12 mouse cellular contexts compared by ENCODE assay signal in genomic region chr8:81865664-81866063, GRCm38 (mm10).
A peak's percentile ranks its signal among the peaks of the same experiment; 100 is the strongest.
DNase-seq lines count a peak whose midpoint lies in the region; ATAC-seq lines count a peak whose summit lies in the region.
"Had no signal": no experiment of that assay in that cellular context is flagged by ENCODE, and none has a peak within 500 bp of the region (broad histone marks: within the 10 kb centered on the region; RNA-seq: fewer than 3 reads in every experiment).

No protein-coding gene starts in this region.

- intact Hi-C loops in heart, postnatal 25 days (cut with DNase I): no loop called here

- H3K27me3 ChIP-seq in heart, embryonic 16.5 days (ENCODE audit: control insufficient read depth, insufficient read depth, low read length): no peaks in the 10 kb centered on the region
- H3K27me3 ChIP-seq in midbrain, embryonic 10.5 days (ENCODE audit: low read depth, poor library complexity, severe bottlenecking): no peaks in the 10 kb centered on the region
- H3K27me3 ChIP-seq: CH12.LX; limb, embryonic 12.5 days had no signal

- no peaks in the 10 kb centered on the region for H3K9me3 ChIP-seq in heart, embryonic 16.5 days (replicated peaks; ENCODE audit: control insufficient read depth, low read length)
- no peaks in the 10 kb centered on the region for H3K9me3 ChIP-seq in midbrain, embryonic 10.5 days (replicated peaks)
- H3K9me3 ChIP-seq: forebrain, embryonic 10.5 days; limb, embryonic 12.5 days had no signal

- peaks cover 12% of the 10 kb centered on the region for H3K4me1 ChIP-seq in heart, embryonic 16.5 days (ENCODE audit: control insufficient read depth, insufficient read depth, low read length)
- H3K4me1 ChIP-seq in midbrain, embryonic 10.5 days: no peaks in the 10 kb centered on the region
- H3K4me1 ChIP-seq: forebrain, embryonic 10.5 days; limb, embryonic 12.5 days had no signal

- ATAC-seq in heart, embryonic 16.5 days (replicated peaks; ENCODE audit: extremely low read depth, insufficient read depth, low FRiP score): peak; percentile 77

- no peak overlapping the region for H3K9ac ChIP-seq in heart, embryonic 16.5 days (ENCODE audit: low read length)
- H3K9ac ChIP-seq: limb, embryonic 12.5 days had no signal

- no peak overlapping the region for H3K4me3 ChIP-seq in heart, embryonic 16.5 days (ENCODE audit: low read length)
- H3K4me3 ChIP-seq in midbrain, embryonic 10.5 days: no peak overlapping the region
- H3K4me3 ChIP-seq: forebrain, embryonic 10.5 days; limb, embryonic 12.5 days had no signal

- H3K36me3 ChIP-seq in heart, embryonic 16.5 days (ENCODE audit: control insufficient read depth, insufficient read depth): no peaks in the 10 kb centered on the region
- H3K36me3 ChIP-seq in midbrain, embryonic 10.5 days: no peaks in the 10 kb centered on the region
- H3K36me3 ChIP-seq: forebrain, embryonic 10.5 days; limb, embryonic 12.5 days had no signal

- peak overlapping the region; percentile 61 for H3K27ac ChIP-seq in heart, embryonic 16.5 days (ENCODE audit: low read length)
- H3K27ac ChIP-seq in midbrain, embryonic 10.5 days (replicated peaks): no peak overlapping the region
- H3K27ac ChIP-seq: forebrain, embryonic 10.5 days; limb, embryonic 12.5 days had no signal

- no peak overlapping the region for H3K4me2 ChIP-seq in heart, embryonic 16.5 days (ENCODE audit: low read depth, low read length)
- H3K4me2 ChIP-seq: limb, embryonic 12.5 days had no signal

- peak; percentile 39 to 63 for DNase-seq in heart, adult 18-20 months
- no peak for DNase-seq in heart, postnatal 25 days (ENCODE audit: low spot score)
- DNase-seq in adipocyte (ENCODE audit: low spot score): peak; percentile 18
- peak; percentile 53 for DNase-seq in lung, postnatal 25 days (ENCODE audit: low spot score)
- DNase-seq in retina, embryonic 14.5 days (ENCODE audit: low spot score): no peak
- no peak for DNase-seq in left cerebral cortex, adult 9 months (ENCODE audit: low spot score in 2 of 2)
- no peak for DNase-seq in midbrain, embryonic 10.5 days (ENCODE audit: low spot score)
- DNase-seq: thymus, postnatal 14 days had no signal

- 36% methylated on average over 3 of the region's 3 CpGs for WGBS in heart, embryonic 16.5 days
- 84% methylated on average over 3 of the region's 3 CpGs for whole genome bisulfite sequencing in midbrain, embryonic 10.5 days

Comparison
In these comparisons a context has a peak if more than half of its experiments do, and no peak if none do; other contexts are left out.
1. DNase-seq: peak in heart, adult 18-20 months (2 of 2), adipocyte (single experiment) and lung, postnatal 25 days (single experiment); none in heart, postnatal 25 days (single experiment), retina, embryonic 14.5 days (single experiment), left cerebral cortex, adult 9 months (0 of 2) and midbrain, embryonic 10.5 days (single experiment).